Mouse (Mus musculus): ENCODE measurements around the gene Uhrf1bp1l. TPM values are rescaled to one million over a fixed set of nuclear protein-coding genes. Genes with fewer than 3 reads are reported as not detected.

The Uhrf1bp1l gene
- polyA plus RNA-seq, 1 experiment from 2014 or later: 31.6 TPM

DNA sequence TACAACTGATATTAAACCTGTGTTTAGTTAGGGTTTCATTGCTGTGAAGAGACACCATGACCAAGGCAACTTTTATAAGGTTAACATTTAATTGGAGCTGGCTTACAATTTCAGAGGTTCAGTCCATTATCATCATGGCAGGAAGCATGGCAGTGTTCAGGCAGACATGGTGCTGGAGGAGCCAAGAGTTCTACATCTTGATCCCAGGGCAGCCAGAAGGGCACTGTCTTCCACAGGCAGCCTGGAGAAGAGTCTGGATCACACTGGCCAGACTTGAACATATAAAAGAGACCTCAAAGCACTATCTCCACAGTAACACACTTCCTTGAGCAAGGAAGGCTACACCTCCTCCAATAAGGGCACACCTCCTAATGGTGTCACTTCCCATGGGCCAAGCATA lies 24.5 kb upstream of the Uhrf1bp1l start:
- H3K4me2 ChIP-seq (ENCODE audit: low read depth): no peak overlapping the region

DNA sequence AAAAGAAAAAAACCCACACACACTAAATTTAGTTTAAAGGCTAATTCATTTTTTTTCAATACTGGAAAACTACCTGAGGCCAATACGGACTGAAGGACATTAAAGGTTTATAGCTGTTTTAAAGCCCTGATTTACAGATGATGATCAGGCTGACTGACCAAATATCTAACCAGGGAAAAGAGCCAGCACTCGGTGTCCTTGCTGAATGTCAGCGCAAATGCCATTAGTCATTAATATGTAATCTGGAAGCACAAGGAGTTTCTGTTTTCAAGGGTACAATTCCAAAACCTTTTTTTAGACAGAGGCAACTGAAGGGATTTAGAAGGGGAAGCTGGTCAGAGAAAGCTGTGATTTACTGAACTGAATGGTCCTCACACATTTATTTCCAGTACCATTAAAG lies 24.0 kb upstream of the Uhrf1bp1l start:
- ATAC-seq (ENCODE audit: insufficient read depth, low FRiP score, low TSS enrichment) (no peak), DNase-seq (ENCODE audit: low spot score) (no peak)
- 95% methylated on average over 3 of the region's 3 CpGs for whole genome bisulfite sequencing
- H3K27me3 ChIP-seq (ENCODE audit: control insufficient read depth, insufficient read depth, low read length): no peaks in the 10 kb centered on the region
- H3K9ac ChIP-seq (ENCODE audit: low read length): no peak overlapping the region
- H3K4me2 ChIP-seq (ENCODE audit: low read depth): no peak overlapping the region
- no peak overlapping the region for H3K4me3 ChIP-seq (ENCODE audit: low read depth, low read length)
- H3K4me1 ChIP-seq (ENCODE audit: control insufficient read depth, insufficient read depth, low read length): no peaks in the 10 kb centered on the region
- H3K36me3 ChIP-seq (ENCODE audit: control insufficient read depth, insufficient read depth, low read length): no peaks in the 10 kb centered on the region; the same call in 1 of the 2 replicates
- no peak overlapping the region for H3K27ac ChIP-seq (ENCODE audit: low read depth, low read length)
- H3K9me3 ChIP-seq (ENCODE audit: control insufficient read depth, low read length): no peaks in the 10 kb centered on the region

More for the DNA sequence above, 24.5 kb upstream of the Uhrf1bp1l start:
- Histone ChIP-seq H3K4me1 (ENCODE audit: control insufficient read depth, insufficient read depth, low read length) (no peaks in the 10 kb centered on the region), H3K9ac (ENCODE audit: low read length) (no peak overlapping the region), H3K36me3 (ENCODE audit: control insufficient read depth, insufficient read depth, low read length) (no peaks in the 10 kb centered on the region; the same call in 1 of the 2 replicates), H3K27ac (ENCODE audit: low read depth, low read length) (no peak overlapping the region), H3K4me3 (ENCODE audit: low read depth, low read length) (no peak overlapping the region), H3K9me3 (ENCODE audit: control insufficient read depth, low read length) (no peaks in the 10 kb centered on the region), H3K27me3 (ENCODE audit: control insufficient read depth, insufficient read depth, low read length) (no peaks in the 10 kb centered on the region)
- ATAC-seq (ENCODE audit: insufficient read depth, low FRiP score, low TSS enrichment): no peak
- no peak for DNase-seq (ENCODE audit: low spot score)

DNA sequence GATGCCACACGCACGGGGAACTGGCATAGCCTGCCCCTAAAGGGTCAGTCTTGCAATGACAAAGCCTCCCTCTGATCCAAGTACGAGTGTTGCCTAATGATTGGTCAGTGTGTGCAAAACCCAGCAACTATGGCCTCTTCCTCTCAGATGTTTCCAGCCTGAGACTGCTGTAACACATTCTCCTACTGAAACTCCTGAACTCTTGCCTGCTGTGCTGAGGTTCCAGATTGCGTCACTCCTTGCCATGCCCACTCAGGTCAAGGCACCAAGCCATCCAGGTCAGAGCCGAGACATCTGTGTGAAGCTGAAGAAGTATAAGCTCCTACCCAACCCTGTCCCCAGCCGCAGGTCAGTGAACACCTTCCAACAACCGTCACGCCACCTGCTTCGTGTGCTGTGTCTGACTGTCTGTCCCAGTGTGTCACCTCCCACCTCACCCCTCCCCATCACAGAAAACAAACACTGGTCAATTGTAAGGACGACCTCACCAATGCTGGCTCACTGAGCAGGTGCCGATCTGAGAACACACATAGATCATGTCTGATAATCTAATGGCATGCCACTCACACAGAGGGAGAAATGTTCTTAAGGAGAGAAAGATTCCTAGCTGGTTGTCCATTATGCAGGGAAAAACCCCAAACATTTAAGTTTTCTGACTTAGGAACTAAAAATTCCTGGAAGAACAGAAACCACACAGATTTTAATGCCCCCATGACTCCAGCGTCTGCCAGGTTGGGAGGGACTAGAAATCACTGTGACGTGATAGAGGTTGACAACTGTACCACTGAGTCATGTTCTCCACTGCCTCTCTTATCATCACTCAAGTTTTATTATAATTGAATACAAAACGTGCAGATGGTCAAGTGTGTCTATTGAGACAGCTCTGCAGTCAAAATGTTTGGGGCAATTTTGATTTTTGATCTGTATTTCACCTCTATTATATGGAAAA lies 22.3 kb upstream of the Uhrf1bp1l start:
- Histone ChIP-seq H3K4me3 (ENCODE audit: low read depth, low read length) (no peak overlapping the region), H3K27ac (ENCODE audit: low read depth, low read length) (no peak overlapping the region), H3K27me3 (ENCODE audit: control insufficient read depth, insufficient read depth, low read length) (no peaks in the 10 kb centered on the region), H3K9ac (ENCODE audit: low read length) (no peak overlapping the region), H3K36me3 (ENCODE audit: control insufficient read depth, insufficient read depth, low read length) (no peaks in the 10 kb centered on the region; the same call in 1 of the 2 replicates), H3K4me1 (ENCODE audit: control insufficient read depth, insufficient read depth, low read length) (no peaks in the 10 kb centered on the region), H3K4me2 (ENCODE audit: low read depth) (no peak overlapping the region), H3K9me3 (ENCODE audit: control insufficient read depth, low read length) (no peaks in the 10 kb centered on the region)
- no peak for ATAC-seq (ENCODE audit: insufficient read depth, low FRiP score, low TSS enrichment)
- DNase-seq (ENCODE audit: low spot score): no peak
- 91% methylated on average over 14 of the region's 14 CpGs for WGBS

DNA sequence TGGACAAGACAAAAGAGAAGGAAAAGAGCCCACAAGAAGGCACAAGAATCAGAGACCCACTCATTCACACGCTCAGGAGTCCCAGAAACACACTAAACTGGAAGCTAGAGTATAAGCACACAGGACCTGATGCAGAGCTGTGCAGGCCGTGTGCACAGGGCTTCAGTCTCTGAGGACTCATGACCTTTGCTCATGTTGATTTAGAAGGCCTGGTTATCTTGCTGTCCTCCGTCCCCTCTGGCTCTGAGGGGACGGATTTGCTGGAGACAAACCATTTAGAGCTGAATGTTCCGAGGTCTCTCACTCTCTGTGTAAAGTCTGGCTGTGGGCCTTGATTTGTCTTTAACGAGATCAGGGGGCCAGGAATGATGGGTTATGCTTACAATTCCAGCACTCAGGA lies 14.4 kb upstream of the Uhrf1bp1l start:
- DNase-seq (ENCODE audit: low spot score) (no peak), ATAC-seq (ENCODE audit: insufficient read depth, low FRiP score, low TSS enrichment) (no peak)
- no peak overlapping the region for H3K4me2 ChIP-seq (ENCODE audit: low read depth)
- peaks cover 4% of the 10 kb centered on the region for H3K4me1 ChIP-seq (ENCODE audit: control insufficient read depth, insufficient read depth, low read length)
- no peak overlapping the region for H3K27ac ChIP-seq (ENCODE audit: low read depth, low read length)
- no peaks in the 10 kb centered on the region for H3K36me3 ChIP-seq (ENCODE audit: control insufficient read depth, insufficient read depth, low read length)
- H3K27me3 ChIP-seq (ENCODE audit: control insufficient read depth, insufficient read depth, low read length): no peaks in the 10 kb centered on the region
- no peak overlapping the region for H3K4me3 ChIP-seq (ENCODE audit: low read depth, low read length)
- WGBS: 86% methylated on average over 6 of the region's 6 CpGs
- H3K9me3 ChIP-seq (ENCODE audit: control insufficient read depth, low read length): no peaks in the 10 kb centered on the region
- no peak overlapping the region for H3K9ac ChIP-seq (ENCODE audit: low read length)

DNA sequence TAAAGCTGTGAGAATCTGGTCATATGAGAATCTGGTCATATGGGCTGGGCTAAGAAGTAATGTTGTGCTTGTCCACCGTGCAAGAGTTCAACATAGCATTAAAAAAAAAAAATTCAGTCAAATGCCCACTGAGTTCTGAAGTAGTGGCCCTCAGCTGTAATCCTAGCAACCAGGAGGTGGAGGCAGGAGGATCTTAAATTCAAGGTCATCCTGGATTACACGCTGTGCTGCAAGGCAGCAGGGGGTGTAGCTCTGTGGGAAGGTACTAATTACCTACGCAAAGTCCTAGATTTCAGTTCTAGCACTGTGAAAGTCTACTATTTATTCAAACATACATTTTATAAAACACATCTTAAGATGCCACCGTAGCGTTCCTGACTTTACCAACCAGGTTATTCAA lies 13.4 kb upstream of the Uhrf1bp1l start:
- Histone ChIP-seq H3K4me1 (ENCODE audit: control insufficient read depth, insufficient read depth, low read length) (peaks cover 4% of the 10 kb centered on the region), H3K36me3 (ENCODE audit: control insufficient read depth, insufficient read depth, low read length) (no peaks in the 10 kb centered on the region), H3K4me2 (ENCODE audit: low read depth) (peak overlapping the region; percentile 50), H3K27me3 (ENCODE audit: control insufficient read depth, insufficient read depth, low read length) (no peaks in the 10 kb centered on the region), H3K4me3 (ENCODE audit: low read depth, low read length) (peak overlapping the region; percentile 61), H3K9ac (ENCODE audit: low read length) (peak overlapping the region; percentile 55), H3K27ac (ENCODE audit: low read depth, low read length) (no peak overlapping the region), H3K9me3 (ENCODE audit: control insufficient read depth, low read length) (no peaks in the 10 kb centered on the region)
- 14% methylated on average over 5 of the region's 5 CpGs for WGBS
- DNase-seq (ENCODE audit: low spot score) (no peak), ATAC-seq (ENCODE audit: insufficient read depth, low FRiP score, low TSS enrichment) (no peak)

DNA sequence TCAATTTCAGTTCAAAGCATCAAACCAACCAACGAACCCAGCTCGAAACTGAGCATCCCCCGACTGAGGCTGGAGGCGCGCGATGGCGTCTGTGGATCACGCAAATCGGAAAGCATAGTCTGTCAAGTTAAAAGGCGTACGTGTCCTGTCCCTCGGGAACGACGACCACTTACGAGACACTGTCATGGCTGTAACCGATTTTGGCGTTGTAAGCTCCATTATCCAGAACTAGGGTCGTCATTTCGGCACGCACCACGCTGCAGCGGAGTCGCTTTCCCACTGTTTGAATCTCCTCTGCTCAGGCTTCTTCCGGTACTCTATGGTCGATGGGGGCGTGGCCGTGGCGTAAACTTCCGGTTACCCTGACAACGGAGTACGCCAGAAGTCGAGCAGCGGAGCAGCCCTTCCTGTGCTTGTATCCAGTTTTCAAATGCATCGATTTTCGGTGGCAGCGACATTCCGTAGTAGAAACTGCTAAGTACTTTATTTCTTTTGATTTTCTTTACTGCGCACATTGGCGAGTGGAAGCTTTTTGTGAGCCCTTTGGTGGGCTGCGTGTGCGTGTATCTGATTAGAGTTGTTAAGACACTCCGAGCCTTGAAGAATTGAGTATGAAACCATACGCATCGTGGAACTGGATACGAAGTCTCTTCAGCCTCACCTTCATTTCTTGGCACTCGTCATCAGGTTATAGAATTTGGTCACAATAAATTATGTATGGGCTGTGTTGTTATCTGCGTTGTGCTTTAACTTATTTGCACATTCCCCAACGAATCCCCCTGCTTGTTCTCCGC lies 12.6 kb upstream of the Uhrf1bp1l start, which contains the start of gene Actr6:
TSS of gene Actr6 (minus strand) at position 295 of the 794 bp plus-strand sequence.
- Histone ChIP-seq H3K4me3 (ENCODE audit: low read depth, low read length) (peak within 1 kb of the TSS; percentile 61), H3K36me3 (ENCODE audit: control insufficient read depth, insufficient read depth, low read length) (no peaks in the 10 kb centered on the region), H3K4me1 (ENCODE audit: control insufficient read depth, insufficient read depth, low read length) (peaks cover 4% of the 10 kb centered on the region), H3K9ac (ENCODE audit: low read length) (peak within 1 kb of the TSS; percentile 55), H3K4me2 (ENCODE audit: low read depth) (peak within 1 kb of the TSS; percentile 50), H3K27ac (ENCODE audit: low read depth, low read length) (no peak within 1 kb of the TSS), H3K9me3 (ENCODE audit: control insufficient read depth, low read length) (no peaks in the 10 kb centered on the region), H3K27me3 (ENCODE audit: control insufficient read depth, insufficient read depth, low read length) (no peaks in the 10 kb centered on the region)
- 2% methylated on average over 49 of the region's 49 CpGs for WGBS
- ATAC-seq (ENCODE audit: insufficient read depth, low FRiP score, low TSS enrichment): peak; percentile 99
- DNase-seq (ENCODE audit: low spot score): peak; percentile 93

DNA sequence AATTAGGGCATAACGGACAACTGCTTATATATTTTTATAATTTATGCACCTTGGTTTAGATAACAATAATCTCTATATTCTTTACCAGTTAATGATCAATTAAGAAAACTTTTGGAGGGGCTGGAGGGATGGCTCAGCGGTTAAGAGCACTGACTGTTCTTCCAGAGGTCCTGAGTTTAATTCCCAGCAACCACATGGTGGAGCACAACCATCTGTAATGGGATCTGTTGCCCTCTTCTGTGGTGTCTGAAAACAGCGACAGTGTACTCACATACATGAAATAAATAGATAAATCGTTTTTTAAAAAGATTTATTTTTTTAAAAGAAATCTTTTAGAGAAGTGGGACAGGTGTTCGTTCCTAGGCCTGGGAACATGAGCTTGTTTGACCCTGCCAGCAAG lies 7.7 kb upstream of the Uhrf1bp1l start:
- Histone ChIP-seq H3K4me2 (ENCODE audit: low read depth) (no peak overlapping the region), H3K4me1 (ENCODE audit: control insufficient read depth, insufficient read depth, low read length) (no peaks in the 10 kb centered on the region), H3K36me3 (ENCODE audit: control insufficient read depth, insufficient read depth, low read length) (no peaks in the 10 kb centered on the region), H3K4me3 (ENCODE audit: low read depth, low read length) (no peak overlapping the region), H3K27ac (ENCODE audit: low read depth, low read length) (no peak overlapping the region), H3K9me3 (ENCODE audit: control insufficient read depth, low read length) (no peaks in the 10 kb centered on the region), H3K9ac (ENCODE audit: low read length) (no peak overlapping the region), H3K27me3 (ENCODE audit: control insufficient read depth, insufficient read depth, low read length) (no peaks in the 10 kb centered on the region)
- DNase-seq (ENCODE audit: low spot score): no peak
- ATAC-seq (ENCODE audit: insufficient read depth, low FRiP score, low TSS enrichment): no peak
- 50% methylated on average over 5 of the region's 5 CpGs for WGBS

DNA sequence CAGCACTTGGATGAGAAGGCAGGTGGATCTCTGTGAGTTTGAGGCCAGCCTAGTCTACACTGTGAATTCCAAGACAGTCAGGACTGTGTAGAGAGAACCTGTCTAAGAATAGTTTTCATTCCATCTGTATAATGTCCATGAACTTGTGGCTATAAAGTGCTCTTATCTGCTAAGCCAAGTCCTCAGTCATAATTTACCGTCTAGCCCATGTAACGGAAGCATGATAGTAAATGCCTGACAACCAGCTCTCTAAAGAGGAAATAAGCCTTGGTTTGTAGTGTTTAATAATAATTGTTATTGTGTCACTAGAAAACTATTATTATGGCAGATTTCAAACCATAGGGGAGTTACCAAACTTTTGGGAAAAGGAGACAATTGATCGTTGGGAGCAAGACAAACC lies 6.9 kb upstream of the Uhrf1bp1l start:
- no peaks in the 10 kb centered on the region for H3K36me3 ChIP-seq (ENCODE audit: control insufficient read depth, insufficient read depth, low read length)
- 92% methylated on average over 3 of the region's 3 CpGs for WGBS
- H3K4me2 ChIP-seq (ENCODE audit: low read depth): no peak overlapping the region
- no peak for DNase-seq (ENCODE audit: low spot score)
- H3K9ac ChIP-seq (ENCODE audit: low read length): no peak overlapping the region
- no peaks in the 10 kb centered on the region for H3K4me1 ChIP-seq (ENCODE audit: control insufficient read depth, insufficient read depth, low read length)
- H3K4me3 ChIP-seq (ENCODE audit: low read depth, low read length): no peak overlapping the region
- H3K27me3 ChIP-seq (ENCODE audit: control insufficient read depth, insufficient read depth, low read length): no peaks in the 10 kb centered on the region
- H3K27ac ChIP-seq (ENCODE audit: low read depth, low read length): no peak overlapping the region
- H3K9me3 ChIP-seq (ENCODE audit: control insufficient read depth, low read length): no peaks in the 10 kb centered on the region
- no peak for ATAC-seq (ENCODE audit: insufficient read depth, low FRiP score, low TSS enrichment)

All from neural tube, embryonic 11.5 days (tissue).